Mouse (Mus musculus) midbrain, embryonic 11.5 days (tissue): ENCODE results near the gene Asap2. TPM values are rescaled to one million over a fixed set of nuclear protein-coding genes. Genes with fewer than 3 reads are reported as not detected.
A peak's percentile ranks its signal among the peaks of the same experiment; 100 is the strongest.

Experiments used
- ATAC-seq: fragments of 200-750 bp; cut with Nextera tagmentation; 2 replicates; pipeline ENCODE4 v1.8.0; 2017; ENCODE audit warnings: moderate TSS enrichment, moderate library complexity; ENCODE audit not compliant: low FRiP score
- DNase-seq: peaks from one replicate; pipeline ENCODE4 v3.0.0; 2015; ENCODE audit warnings: low spot score; ENCODE audit errors: missing footprints
- H3K27ac ChIP-seq: fragments of 300-500 bp; sonication (generic); 2 replicates; pipeline ENCODE4 v1.5.1; 2014; ENCODE audit warnings: low read depth, low read length
- H3K27me3 ChIP-seq: fragments of 300-500 bp; sonication (generic); 2 replicates; pipeline ENCODE4 v1.6.1; 2014; ENCODE audit warnings: mild to moderate bottlenecking, low read length, moderate library complexity, mixed read lengths; ENCODE audit not compliant: control insufficient read depth, insufficient read depth
- H3K36me3 ChIP-seq: fragments of 300-500 bp; sonication (generic); 2 replicates; pipeline ENCODE4 v1.6.1; 2014; ENCODE audit warnings: mild to moderate bottlenecking, low read length, moderate library complexity, mixed read lengths; ENCODE audit not compliant: control insufficient read depth, insufficient read depth
- H3K4me1 ChIP-seq: fragments of 300-500 bp; sonication (generic); 2 replicates; pipeline ENCODE4 v1.6.1; 2014; ENCODE audit warnings: low read length; ENCODE audit not compliant: control insufficient read depth, insufficient read depth
- H3K4me2 ChIP-seq: fragments of 300-500 bp; sonication (generic); 2 replicates; pipeline ENCODE4 v1.6.1; 2014; ENCODE audit warnings: mild to moderate bottlenecking, moderate library complexity
- H3K4me3 ChIP-seq: fragments of 300-500 bp; sonication (generic); 2 replicates; pipeline ENCODE4 v1.5.1; 2014; ENCODE audit warnings: low read depth, low read length
- H3K9ac ChIP-seq: fragments of 300-500 bp; sonication (generic); 2 replicates; pipeline ENCODE4 v1.6.1; 2014; ENCODE audit warnings: low read length
- H3K9me3 ChIP-seq: fragments of 300-500 bp; sonication (generic); 2 replicates; pipeline ENCODE4 v1.6.1; 2016; ENCODE audit warnings: low read length; ENCODE audit not compliant: control insufficient read depth
- WGBS: fragments of 180-500 bp; shearing (Covaris S2); extraction: QIAGEN DNeasy Blood & Tissue Kit; methylation state at CpG from one replicate; pipeline ENCODE4 v1.1.7; 2014; 5-methylcytosine and 5-hydroxymethylcytosine counted together
- polyA plus RNA-seq: library from polyadenylated mRNA; unstranded; fragments of >200 nt; fragmentation: Nextera tagmentation; extraction: Ambion mirVana; gene quantifications from 2 replicates; pipeline ENCODE4 v1.2.1, GENCODE M21; 2014

Asap2 gene
- polyA plus RNA-seq, 1 experiment from 2014 or later, result 16.0 TPM

DNA sequence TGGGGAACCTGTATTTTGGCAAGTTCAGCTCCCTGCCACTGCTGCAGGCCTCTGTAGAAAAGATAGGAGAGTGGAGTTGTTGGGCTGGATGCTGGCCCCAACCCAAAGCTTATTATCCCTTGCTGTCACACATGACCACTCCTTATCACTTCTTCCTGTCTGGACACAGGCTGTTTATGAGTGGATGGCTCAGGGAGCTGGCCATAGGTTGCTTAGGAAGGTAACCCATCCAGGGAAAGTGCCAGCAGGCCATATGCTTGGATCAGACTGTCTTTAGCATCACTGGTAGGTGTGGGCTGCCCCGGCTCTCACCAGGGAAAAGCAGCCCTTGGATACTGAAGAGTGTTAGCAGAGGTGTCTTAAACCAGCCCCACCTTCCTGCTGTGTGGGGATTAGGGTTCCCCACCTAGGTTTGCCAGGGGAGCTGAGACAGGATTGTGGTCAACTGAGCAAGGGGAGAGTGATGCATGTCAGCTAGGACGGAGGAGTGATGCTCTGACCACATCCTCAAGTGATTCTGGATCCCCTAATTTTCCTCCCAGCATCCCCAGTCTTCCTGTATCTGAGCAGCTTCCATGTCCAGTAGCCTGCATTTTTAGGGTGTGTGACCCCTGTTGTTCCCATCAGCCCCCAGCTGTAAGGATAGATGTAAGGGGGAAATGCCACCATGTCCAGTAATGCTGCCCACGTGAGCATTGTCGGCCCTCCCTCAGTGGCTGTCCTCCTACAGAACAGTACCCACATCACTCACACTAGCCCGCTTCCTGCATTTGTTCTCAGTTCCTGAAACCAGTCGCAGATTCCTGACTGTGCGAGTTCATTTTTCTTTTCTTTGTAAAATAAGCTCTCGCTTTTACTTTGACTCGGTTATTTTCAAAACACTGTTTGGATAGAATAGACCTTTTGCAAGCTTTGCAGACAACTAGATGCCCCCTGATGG, 138.9 kb downstream of the Asap2 start:
- H3K4me3 ChIP-seq, result no peak overlapping the region
- no peak for ATAC-seq
- WGBS, result 86% methylated on average over 9 of the region's 9 CpGs
- no peaks in the 10 kb centered on the region for H3K36me3 ChIP-seq
- H3K4me1 ChIP-seq, result peaks cover 27% of the 10 kb centered on the region
- no peak overlapping the region for H3K4me2 ChIP-seq
- H3K27me3 ChIP-seq, result no peaks in the 10 kb centered on the region
- H3K9ac ChIP-seq, result no peak overlapping the region
- DNase-seq, result peak; percentile 35
- no peak overlapping the region for H3K27ac ChIP-seq
- H3K9me3 ChIP-seq, result no peaks in the 10 kb centered on the region

DNA sequence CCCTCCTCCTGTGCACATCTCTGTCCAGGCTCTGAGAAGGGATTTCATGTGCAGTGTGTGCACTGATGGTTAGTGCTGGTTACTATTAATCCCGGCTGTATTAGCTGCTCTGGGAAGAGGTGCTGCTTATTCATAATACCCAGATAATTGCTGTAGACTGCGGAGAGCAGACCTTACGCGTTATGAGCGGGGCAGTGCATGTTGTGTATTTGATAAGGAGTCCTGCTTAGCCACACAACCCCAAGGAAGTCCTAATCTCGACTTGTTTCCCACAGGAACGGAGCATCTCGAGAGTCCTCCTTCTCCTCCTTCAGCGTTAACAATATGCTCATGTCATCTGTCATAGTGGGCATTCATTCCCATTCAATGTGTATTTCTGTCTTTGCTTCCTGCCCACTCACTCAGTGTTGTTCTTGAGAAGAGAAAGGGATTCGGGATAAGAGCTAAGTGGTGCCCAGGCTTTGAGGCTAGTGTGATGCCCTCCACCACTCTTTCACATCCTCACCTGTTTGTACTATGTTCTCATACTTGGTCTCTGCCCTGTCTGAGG, 140.1 kb downstream of the Asap2 start:
- 82% methylated on average over 10 of the region's 10 CpGs for WGBS
- Histone ChIP-seq H3K4me2 (no peak overlapping the region), H3K27me3 (no peaks in the 10 kb centered on the region), H3K4me3 (no peak overlapping the region), H3K27ac (no peak overlapping the region), H3K4me1 (peaks cover 28% of the 10 kb centered on the region), H3K36me3 (no peaks in the 10 kb centered on the region), H3K9ac (no peak overlapping the region), H3K9me3 (no peaks in the 10 kb centered on the region)
- DNase-seq (no peak), ATAC-seq (no peak)

DNA sequence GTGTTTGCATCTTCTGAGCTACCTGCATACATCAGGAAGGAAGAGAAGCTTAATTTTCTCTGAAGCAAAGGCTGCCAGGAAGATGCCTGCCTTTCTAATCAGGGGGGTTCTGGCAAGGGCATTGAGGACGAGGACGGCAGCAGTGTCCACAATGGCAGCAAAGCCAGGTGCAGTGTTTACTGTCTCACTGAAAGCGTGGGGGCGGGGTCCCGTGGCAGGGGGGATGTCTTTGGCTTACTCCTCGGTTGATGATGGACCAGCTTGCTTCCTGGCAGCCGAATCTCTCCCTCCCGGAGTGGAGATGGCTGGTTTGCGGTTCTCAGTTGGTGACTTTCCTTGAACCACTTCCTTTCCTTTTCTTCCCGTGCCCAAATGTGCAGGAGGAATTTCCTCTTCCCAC, 142.3 kb downstream of the Asap2 start:
- H3K9ac ChIP-seq, result no peak overlapping the region
- H3K27ac ChIP-seq, result no peak overlapping the region
- DNase-seq (no peak), ATAC-seq (no peak)
- peaks cover 17% of the 10 kb centered on the region for H3K4me1 ChIP-seq
- no peak overlapping the region for H3K4me2 ChIP-seq
- H3K36me3 ChIP-seq, result no peaks in the 10 kb centered on the region
- no peaks in the 10 kb centered on the region for H3K9me3 ChIP-seq
- H3K27me3 ChIP-seq, result no peaks in the 10 kb centered on the region
- H3K4me3 ChIP-seq, result no peak overlapping the region
- 52% methylated on average over 10 of the region's 10 CpGs for WGBS

DNA sequence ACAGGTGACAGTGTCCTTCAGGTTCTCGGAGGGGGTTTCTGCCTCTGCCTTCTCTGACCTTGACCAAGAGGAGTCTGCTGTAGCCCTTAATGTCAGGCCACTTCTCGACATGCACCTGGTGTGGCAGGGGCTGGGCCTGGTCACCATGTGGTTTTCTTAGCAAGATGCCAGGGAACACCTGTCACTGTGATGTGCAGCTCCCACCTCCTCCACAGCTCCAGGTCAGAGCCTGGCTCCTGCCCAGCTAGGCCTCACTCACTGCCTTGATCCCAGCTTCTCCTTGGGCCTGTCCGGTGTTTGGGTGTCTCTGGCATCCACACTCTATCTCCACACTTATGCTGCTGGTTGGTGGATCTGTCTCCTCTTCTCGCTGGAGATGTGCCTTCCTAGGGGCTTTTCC, 142.8 kb downstream of the Asap2 start:
- 86% methylated on average over 4 of the region's 4 CpGs for WGBS

DNA sequence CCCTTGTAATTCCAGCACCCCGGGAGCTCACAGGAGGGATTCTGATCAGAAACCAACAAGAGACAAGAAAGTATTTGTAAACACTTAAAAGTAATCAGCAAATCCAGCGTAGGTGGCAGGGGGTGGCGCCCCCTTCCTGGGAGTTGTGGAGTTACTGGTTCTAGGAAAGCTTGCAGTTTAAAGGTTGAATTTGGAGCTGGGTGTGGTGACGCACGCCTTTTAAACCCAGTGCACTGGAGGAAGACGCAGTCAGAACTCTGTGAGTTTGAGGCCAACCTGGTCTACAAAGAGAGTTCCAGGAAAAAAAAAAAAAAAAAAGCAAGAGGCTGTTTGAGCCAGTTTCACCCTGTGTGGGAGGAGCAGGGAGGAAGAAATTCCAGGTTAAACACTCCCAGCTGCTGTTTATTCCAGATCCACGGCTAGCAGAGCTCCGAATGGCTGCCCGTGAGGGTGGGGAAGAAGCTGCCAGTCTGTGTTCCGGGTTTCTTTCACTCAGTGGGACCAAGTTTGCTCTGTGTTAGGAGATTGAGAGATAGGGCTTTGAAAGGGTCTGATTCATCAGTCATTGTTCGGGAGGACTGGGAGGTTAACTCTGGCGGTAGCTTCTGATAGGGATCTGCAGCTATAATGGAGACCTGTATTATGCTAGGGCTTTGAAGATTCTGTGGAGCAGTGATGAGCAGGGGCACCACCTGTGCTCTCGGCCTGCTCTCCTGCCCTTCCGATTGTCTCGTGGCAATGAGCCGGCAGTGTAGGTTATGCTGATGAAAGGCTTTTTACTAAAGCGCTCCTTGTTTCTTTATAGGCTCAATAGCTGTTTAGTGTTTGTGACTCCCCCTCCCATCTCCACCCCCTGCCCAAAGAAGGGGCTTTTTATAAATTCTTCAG, 144.0 kb downstream of the Asap2 start:
- no peaks in the 10 kb centered on the region for H3K27me3 ChIP-seq
- 0 out of 2 replicates have a peak, but pooled peaks have one; percentile 19 for ATAC-seq
- no peak overlapping the region for H3K27ac ChIP-seq
- no peak for DNase-seq
- H3K9ac ChIP-seq, result no peak overlapping the region
- no peaks in the 10 kb centered on the region for H3K36me3 ChIP-seq
- H3K4me3 ChIP-seq, result no peak overlapping the region
- no peaks in the 10 kb centered on the region for H3K9me3 ChIP-seq
- H3K4me1 ChIP-seq, result peaks cover 15% of the 10 kb centered on the region
- no peak overlapping the region for H3K4me2 ChIP-seq
- 55% methylated on average over 17 of the region's 17 CpGs for WGBS

More for the DNA sequence above, 142.8 kb downstream of the Asap2 start:
- no peaks in the 10 kb centered on the region for H3K27me3 ChIP-seq
- H3K9me3 ChIP-seq, result no peaks in the 10 kb centered on the region
- no peaks in the 10 kb centered on the region for H3K36me3 ChIP-seq
- no peak overlapping the region for H3K4me2 ChIP-seq
- no peak overlapping the region for H3K4me3 ChIP-seq
- H3K4me1 ChIP-seq, result peaks cover 17% of the 10 kb centered on the region
- ATAC-seq (no peak), DNase-seq (no peak)
- H3K27ac ChIP-seq, result no peak overlapping the region
- H3K9ac ChIP-seq, result no peak overlapping the region

DNA sequence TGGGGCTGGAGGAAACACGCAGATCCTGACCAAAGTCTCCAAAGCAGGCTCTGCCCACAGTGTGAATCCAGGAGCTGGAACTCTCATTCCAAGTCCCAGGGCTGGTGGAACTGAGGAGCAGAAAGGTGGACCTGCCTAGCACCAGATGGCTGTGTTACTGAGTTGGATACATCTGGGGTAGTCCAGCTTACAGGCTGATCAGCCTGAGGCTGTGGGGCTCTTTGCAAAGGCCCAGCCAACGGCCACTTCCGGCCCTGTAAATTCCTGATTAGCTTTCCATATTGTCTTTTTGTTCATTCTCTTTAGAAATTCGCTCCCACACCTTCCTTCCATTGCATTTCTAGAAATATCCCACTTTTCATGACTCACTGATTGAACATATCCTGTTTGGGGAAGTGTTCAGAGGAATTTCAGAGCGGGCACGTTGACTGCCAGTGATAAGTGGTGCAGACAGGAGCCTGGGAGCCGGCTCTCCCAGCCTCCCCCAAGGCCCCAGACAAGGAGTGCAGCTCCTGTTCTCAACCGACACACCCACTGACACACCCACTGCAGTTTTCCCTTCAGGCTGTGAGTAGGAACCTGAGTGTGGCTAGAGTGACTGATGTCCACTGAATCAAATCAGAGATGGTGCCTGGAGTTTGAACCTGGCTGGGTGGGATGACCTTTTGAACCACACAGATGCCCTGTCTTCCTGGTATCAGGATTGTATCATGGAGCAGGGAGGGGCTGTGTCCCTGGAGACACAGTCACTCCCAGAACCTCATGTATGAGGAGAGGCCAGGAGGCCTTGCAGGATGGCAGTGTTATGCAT, 145.6 kb downstream of the Asap2 start:
- no peak overlapping the region for H3K9ac ChIP-seq
- no peak overlapping the region for H3K4me3 ChIP-seq
- no peaks in the 10 kb centered on the region for H3K27me3 ChIP-seq
- ATAC-seq (no peak), DNase-seq (no peak)
- no peak overlapping the region for H3K27ac ChIP-seq
- peaks cover 15% of the 10 kb centered on the region for H3K4me1 ChIP-seq
- no peaks in the 10 kb centered on the region for H3K36me3 ChIP-seq
- H3K4me2 ChIP-seq, result no peak overlapping the region
- 82% methylated on average over 8 of the region's 8 CpGs for WGBS
- H3K9me3 ChIP-seq, result no peaks in the 10 kb centered on the region

DNA sequence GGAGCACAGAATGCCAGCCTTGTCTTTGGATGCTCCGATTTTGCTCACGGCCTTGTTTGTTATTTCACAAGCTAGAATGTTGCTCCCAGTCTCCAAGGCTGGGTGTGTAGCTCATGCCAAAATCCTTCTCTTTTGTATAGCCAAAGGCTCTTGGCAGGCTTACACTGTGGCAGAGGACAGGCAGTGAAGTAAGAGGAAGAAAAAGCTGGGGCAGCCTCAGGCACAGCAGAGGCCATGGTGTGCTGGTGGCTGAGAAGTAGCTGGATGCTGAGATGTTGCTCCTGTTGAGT, 146.1 kb downstream of the Asap2 start:
- Histone ChIP-seq H3K4me1 (peaks cover 15% of the 10 kb centered on the region), H3K4me2 (no peak overlapping the region), H3K9me3 (no peaks in the 10 kb centered on the region), H3K4me3 (no peak overlapping the region), H3K9ac (no peak overlapping the region), H3K36me3 (no peaks in the 10 kb centered on the region), H3K27me3 (no peaks in the 10 kb centered on the region), H3K27ac (no peak overlapping the region)
- 92% methylated on average over 2 of the region's 2 CpGs for WGBS
- ATAC-seq (no peak), DNase-seq (no peak)

DNA sequence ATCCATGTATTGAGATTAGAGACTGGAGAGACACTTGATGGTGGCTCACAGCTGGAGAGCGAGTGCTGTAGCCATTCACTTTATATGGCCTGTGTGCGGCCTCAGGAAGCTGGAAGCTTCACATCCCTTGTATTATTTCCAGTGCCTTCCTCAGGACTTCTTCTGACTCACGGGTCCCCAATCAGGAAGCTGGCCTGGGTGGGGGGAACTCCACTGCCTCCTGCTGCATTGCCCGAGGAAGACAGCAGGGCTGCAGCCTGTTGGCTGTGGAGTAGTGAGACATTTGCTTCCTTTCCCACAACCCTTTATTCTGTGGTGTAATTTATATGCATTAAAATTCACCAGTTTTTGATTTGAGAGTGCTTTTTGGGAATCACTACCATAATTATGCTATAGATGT, 149.3 kb downstream of the Asap2 start:
- Histone ChIP-seq H3K27me3 (no peaks in the 10 kb centered on the region), H3K9me3 (no peaks in the 10 kb centered on the region), H3K27ac (no peak overlapping the region), H3K9ac (no peak overlapping the region), H3K36me3 (no peaks in the 10 kb centered on the region), H3K4me1 (peaks cover 2% of the 10 kb centered on the region; the same call in 1 of the 2 replicates), H3K4me2 (no peak overlapping the region), H3K4me3 (no peak overlapping the region)
- WGBS, result 67% methylated on average over 4 of the region's 4 CpGs
- ATAC-seq, result no peak
- no peak for DNase-seq
